Mouse (Mus musculus) CH12F3 (cell line): ENCODE data around the gene Cst8.

ENCODE experiments used
- in situ Hi-C: fragments of 300-500 bp; cut with MboI; formaldehyde crosslinking; loops from 2 replicates; pipeline ENCODE4 v1.14.3; 2020; ENCODE audit warnings: low sequenced_read_pairs

The Cst8 gene

DNA sequence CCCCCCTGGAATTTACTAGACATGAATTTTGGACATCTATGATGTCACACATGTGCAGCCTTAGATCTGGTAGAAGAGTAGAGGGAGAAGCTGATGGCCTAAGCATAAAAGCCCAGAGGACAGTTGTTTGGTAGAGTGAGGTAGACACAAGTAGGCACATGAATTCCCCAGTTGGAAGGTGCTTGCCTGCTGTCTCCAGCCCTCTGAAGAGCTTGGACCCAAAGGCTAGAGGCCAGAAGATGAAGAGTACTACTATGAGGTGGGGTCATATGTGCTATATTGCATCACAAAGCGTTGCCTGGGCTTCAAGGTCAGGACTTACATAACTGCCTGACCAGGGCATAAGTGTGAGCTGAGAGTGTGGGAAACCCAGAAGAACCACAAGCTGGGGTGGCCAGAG lies at the start of gene Cst8:
Gene Cst8, plus strand, starts transcription at position 301 of the 400 bp plus-strand sequence.
- in situ Hi-C loops = no loop called here

DNA sequence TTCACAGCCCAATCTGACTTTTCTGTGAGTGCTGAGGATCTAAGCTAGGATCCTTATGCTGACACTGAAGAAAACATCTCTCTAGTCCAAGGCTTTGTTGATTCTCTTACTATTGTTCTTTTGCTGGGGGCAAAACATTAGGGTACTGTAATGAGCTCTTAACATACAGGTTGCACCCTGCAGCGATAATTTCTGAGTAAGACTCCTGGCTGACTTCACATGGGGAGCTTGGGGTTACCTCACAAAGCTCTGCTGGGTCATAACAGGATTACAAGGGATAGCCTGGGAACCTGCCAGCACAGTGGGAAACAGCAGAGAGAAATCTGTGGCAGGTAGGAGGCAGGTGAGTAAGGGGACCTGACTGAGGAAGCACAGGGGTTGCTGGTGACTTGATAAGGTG lies 48.5 kb upstream of the Cst8 start, which contains the start of gene Cstl1:
Gene Cstl1, plus strand, starts transcription at position 301 of the 400 bp plus-strand sequence.
- in situ Hi-C loops = loop anchor here (25.0 kb wide), 1 partner anchor 162 kb away; no protein-coding TSS in a partner anchor

DNA sequence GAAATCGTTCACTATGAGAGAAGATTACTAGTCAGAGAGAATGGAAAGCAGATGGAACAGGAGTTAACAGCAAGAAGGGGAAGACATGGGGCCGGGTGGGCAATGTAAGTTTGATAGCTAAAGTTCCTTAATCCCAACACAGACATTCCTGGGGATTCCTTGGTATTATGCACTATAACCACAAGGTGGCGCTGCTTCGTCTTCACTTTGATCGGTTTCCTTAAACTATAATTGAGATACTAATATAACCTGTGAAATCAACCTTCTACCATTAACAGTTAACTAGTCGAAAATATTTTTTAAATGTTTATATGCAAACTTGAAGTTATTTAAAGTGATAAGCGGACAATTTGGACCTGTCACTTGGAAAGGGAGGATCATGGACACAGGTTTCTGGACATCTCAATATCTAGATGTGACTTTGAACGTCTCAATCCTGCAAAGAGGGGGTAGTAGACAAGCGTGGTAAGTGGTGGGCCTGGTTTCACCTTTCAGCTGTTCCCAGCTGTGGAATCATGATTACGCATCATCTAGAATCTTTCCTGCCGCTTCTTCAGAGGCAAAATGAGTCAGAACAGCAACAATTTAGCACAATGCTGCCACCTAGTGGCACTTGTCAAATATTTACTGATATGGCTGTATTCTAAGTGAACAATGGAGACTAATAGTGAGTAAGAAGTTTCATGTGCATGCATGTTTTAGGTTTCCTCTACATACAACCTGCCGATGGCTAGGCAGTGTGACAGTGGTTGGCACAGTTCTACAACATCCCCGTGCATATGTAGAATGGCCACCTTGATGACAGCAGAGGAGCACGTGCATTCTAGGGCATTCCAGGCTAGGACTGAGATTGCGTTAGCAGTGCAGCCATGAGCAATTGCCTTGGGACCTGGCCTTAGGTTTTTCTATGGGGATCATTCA lies 46.4 kb upstream of the Cst8 start:
- in situ Hi-C loops = loop anchor here (25.0 kb wide), 1 partner anchor 160 kb away; no protein-coding TSS in a partner anchor

DNA sequence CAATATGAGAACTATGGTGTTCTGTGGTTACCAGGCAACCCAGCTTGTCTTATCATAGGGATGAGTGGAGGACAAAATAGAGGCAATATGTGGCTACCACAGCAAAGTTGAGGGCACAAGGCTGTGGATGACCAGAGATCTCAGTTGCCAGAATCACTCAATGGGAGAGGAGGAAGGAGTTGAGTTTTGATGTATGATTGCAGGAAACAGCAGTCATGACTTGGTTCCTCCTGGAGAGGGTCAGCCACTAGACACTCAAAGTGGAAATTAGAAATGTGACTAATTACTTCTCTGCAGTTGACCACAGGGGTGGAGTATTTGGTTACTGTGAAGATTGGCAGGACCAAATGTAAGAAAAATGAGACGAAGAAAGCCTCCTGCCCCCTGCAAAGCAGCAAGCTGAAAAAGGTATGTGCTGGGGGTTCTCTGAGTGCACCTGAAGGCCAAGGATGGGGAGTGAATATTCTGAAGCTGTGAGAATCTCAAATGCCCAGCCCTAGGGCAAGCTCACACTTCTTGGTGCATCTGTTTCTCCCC lies 44.2 kb upstream of the Cst8 start:
- in situ Hi-C loops = loop anchor here (25.0 kb wide), 1 partner anchor 158 kb away; no protein-coding TSS in a partner anchor

DNA sequence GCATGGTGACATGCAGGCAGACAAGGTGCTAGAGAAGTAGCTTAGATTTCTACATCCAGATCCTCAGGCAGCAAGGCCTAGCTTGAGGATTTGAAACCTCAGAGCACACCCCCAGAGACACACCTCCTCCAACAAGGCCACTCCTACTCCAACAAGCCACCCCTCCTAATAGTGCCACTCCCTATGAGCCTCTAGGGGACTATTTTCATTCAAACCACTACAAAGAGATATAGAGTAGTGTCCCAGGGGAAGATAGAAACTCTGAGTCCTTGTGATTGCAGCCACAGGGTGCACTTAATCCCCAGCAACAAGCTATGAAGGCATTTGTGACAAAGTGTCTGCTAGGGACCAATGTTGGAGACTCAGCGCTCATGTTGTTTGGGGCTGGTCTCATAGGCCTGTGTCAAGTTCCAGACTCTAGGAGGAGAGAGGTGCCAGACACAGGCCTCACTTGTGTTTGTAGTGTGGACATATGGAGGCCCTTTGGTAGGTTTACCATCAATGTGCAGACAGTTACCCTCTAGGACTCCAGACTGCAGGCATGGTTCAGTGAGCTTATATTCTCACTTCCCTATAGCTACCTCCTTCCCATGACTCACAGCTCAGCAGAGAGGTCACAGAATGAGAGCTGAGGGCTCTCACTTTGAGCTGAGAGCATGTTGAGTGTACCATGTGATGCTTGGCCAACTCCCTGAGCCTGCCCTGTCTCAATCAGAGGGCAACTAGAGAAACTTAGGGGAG lies 34.8 kb upstream of the Cst8 start:
- in situ Hi-C loops = loop anchor here (25.0 kb wide), 1 partner anchor 148 kb away; no protein-coding TSS in a partner anchor

DNA sequence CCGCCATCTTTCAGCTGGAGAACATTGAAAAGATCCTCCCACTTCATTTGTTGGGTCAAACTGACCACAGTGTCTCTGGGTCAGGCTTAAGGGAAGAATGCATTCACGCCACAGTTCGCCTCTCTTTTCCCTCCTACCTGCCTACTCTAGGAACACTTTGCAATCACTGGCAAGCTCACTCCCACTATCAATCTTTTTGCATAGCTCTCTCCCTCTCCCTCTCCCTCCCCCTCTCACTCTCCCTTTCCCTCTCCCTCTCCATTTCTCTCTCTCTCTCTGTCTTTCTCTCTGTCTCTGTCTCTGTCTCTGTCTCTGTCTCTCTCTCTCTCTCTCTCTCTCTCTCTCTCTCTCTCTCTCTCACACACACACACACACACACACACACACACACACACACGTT lies 27.2 kb upstream of the Cst8 start, which contains the start of gene Cst11:
Gene Cst11, minus strand, starts transcription at position 101 of the 400 bp plus-strand sequence.
- in situ Hi-C loops = loop anchor here (25.0 kb wide), 1 partner anchor 141 kb away; no protein-coding TSS in a partner anchor

DNA sequence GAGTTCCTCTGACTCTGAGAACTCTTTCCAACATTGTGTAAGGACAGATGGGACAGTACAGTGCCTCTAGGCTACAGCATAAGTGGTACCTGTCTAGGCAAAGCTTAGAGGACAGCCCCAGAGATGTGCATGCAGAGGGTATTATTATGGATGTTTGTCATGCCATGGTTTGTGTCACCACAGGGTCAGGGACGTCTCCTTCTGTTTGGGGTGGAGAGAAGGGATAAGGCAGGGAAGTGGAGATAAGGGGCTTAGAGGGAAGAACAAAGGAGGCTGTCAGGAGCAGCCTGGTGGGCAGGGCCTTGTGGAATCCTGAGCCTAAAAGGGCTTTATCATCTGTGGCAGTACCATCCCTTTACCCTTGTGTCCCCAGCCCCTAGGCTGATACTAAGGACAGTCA lies 16.9 kb upstream of the Cst8 start, which contains the start of gene 8030411F24Rik:
Gene 8030411F24Rik, plus strand, starts transcription at position 301 of the 400 bp plus-strand sequence.
- in situ Hi-C loops = no loop called here

DNA sequence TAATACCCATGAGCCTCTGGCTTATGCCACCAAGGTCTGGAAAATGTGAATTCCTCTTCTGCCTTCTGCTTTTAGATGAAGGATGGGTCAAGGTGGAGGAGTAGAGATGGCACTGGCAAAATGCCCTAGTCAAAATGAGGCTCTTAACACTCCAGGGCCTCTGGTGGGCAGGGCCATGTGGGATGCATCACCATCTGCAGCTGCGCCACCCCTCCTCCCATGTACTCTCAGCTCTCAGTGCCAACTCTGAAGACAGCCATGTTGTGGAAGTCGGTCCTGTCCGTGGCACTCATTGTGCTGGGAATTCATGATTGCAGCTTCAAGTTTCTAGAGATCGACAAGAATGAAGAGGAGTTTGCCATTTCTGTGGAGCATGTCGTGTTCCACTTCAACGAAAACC lies 9.4 kb upstream of the Cst8 start, which contains the start of gene Cst12:
Gene Cst12, plus strand, starts transcription at position 220 of the 400 bp plus-strand sequence.
- in situ Hi-C loops = no loop called here

DNA sequence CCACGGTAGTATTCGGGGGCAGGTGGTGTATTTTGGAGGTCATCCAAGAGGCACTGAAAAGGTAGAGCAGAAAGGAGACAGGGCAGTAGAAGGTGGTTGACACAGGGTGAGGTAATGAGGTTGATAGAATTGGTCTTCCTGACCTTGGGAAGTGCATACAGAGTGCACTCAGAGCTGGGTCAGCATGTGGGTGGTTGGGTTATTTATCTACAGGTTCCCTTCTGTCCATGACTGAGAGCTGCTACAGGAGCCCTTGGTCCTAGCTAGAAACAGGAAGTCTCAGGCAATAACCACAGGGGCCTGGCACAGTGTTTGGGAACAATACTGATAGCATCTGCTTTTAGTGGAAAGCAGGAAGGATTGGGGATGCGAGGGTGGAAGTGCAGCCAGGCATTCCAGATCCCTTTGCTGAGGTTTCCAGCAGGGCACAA lies 2.9 kb downstream of the Cst8 start:
- in situ Hi-C loops = no loop called here

DNA sequence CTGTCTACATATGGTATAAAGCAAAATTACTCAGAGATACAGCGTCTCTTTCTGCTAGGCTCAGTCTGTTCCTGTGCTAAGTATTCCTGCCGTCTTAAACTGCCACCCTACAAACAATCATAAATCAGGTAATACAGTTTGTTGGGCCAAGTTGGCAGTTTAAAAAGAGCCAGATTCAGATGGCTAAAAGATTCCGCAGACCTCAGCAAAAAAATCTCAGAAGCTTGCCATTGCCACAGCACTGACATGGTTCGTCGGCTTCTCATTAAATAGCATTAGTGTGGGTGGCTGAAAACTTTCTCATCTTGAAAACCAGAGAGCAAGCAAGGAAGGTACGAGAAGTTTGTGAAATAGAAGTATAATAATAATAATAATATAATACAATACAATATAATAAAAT lies 8.1 kb downstream of the Cst8 start:
- in situ Hi-C loops = no loop called here

DNA sequence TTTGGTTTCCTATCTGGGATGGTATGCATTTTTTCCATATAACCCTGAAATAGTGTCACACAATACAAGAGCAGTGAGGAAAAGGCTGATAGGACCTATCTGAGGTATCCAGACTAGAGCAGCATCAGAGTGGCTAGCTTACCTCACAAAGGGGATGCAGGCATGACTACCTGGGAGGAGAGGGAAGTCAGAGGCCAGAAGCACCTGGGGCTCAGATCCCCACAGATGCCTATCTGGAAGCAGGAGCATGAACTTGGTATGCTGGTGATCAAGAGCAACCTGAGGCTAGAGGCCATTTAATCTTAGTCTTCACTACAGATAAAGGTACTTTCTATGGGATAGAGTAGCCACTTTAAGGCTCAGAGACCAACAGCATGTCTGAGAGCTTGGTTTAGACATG lies 21.3 kb downstream of the Cst8 start, which contains the start of gene Cst13:
Gene Cst13, plus strand, starts transcription at position 173 of the 400 bp plus-strand sequence.
- in situ Hi-C loops = no loop called here

DNA sequence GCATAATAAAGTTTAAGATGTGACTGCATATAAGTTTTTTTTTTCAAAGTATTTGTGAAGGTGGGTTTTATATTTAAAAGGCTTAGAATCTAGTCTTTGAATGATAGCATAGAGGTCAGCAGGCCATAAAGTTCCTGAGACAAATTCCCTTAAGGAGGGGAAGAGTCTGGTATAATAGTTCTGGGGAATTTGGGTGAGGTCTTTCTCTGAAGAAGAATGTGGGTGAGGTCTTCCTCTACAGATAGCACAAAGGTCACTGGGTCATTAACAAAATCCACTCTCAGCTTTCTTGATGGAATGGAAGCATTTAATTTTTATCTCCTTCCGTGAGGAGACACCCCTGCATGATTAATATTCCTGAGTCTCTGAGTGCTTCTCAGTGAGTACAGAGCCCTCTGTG lies 27.4 kb downstream of the Cst8 start:
- in situ Hi-C loops = no loop called here

DNA sequence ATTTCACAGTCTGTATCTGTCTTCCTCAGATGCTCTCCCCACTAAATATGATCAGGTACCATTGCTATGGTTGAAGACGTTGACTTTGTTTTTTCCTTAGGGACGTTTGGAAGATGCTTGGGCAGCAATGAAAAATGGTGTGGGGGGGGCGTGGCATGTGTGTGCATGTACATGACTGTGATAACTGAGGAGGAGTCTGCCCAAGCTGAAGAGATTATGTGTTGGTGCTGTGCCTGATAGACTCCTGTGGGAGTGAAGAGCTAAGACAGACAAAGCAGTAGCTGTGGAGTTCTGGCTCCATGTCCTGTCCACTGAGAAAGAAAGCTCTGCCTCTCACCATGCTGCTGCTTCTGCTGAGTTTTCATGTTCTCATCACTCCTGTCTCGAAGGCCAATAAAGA lies 36.3 kb downstream of the Cst8 start, which contains the start of gene Cst9:
Gene Cst9, plus strand, starts transcription at position 236 of the 400 bp plus-strand sequence.
- in situ Hi-C loops = no loop called here

DNA sequence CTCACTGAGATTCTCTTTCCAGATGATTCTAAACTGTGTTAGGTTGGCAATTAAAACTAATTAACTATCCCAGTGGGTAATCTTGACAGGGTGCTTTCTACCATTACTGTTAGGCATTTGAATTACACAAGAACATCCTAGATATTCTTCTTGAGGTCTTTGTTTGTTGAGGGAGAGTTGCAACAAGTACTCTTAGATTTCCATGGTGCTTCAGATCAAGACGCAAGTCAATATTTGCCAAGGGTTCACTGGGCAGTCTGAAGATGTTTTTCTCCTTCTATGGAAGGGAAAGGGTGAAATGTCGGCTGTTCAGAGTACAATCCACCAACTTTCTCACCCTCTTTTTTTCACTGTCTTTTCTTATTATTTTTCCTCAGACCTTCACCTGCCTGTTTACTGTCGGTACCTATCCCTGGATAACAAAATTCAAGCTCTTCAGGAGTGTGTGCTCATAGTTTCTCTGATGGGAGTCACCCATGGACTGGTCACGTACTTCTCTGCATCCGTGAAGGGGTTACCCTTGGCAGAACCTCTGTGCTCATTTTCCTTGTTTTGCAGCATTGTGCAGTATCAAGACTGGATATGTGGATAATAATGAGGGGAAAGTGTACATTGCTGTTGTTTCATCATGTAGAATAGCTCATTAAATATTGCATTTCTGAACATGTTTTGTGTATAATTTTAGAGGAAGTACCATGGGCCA lies 39.6 kb downstream of the Cst8 start:
- in situ Hi-C loops = no loop called here

DNA sequence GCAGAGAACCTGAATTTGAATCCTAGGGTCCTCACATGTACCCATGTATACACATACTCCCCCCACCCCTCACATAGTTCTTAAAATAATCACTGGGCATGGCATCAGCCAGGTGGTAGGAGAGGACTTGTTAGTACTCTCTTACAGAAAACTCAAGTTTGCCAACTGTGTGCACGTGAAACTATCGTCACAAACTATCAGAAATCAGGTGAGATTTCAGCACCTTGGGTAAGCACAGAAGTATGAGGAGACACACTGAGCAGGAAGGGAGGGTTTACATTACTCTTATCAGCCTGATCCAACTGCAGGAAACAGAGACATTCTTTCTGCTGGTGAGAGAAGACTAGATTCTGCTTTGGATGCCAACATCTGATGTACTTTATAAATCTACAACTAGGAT lies 40.6 kb downstream of the Cst8 start:
- in situ Hi-C loops = no loop called here

DNA sequence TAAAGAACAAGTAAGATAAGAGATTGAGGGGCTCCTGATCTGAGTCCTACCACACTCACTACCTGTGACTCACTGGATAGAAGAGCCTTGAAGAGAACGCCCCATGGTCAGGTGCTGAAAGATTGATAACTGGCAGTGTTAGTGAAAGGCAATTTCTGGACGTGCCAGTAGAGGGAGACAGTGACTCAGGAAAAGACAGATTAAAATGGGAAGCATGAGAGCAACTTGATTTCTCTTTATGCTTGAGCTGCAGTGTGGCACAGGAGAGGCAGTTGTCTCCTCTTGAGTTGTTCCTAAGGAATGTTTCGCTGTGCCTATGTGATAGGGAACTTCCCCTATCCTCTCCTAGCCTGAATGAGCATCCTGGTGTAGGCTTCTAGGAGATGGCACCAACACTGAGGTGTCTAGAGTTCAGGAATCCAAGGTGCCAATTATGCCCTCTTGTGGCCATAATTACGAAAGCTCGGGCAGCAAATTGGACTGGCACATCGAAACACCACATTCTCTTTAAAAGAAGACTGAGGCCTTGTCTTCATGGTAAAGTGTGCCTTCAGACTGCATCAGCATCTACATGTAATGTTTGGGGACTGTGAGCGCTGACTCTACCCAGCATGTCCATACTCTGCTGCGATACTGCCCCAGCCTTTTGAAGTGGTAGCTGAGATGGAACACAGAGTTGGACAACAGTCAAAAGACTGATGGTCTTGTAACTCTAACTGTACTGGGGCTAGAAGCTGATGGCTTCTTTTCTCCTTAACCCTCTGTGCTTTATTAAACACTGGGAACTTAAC lies 52.7 kb downstream of the Cst8 start:
- in situ Hi-C loops = loop anchor here (5.0 kb wide), 1 partner anchor 51 kb away; no protein-coding TSS in a partner anchor
